Mouse (Mus musculus) ovary, adult 10 weeks (tissue): ENCODE measurements around the gene Cdkn1b. TPM values are rescaled to one million over a fixed set of nuclear protein-coding genes. Genes with fewer than 3 reads are reported as not detected.

ENCODE experiments used
- polyA plus RNA-seq: library from polyadenylated mRNA; stranded (reverse); fragments of 350-450 nt; fragmentation: Illumina TruSeq; extraction: RNeasy Lipid Tissue Mini Kit (QIAGEN cat#74804); gene quantifications from one replicate; pipeline ENCODE4 v1.2.3, GENCODE M21; 2014

The Cdkn1b gene
- 235 TPM for polyA plus RNA-seq

GRCm38 (mm10) chr6:134920190-134921013 lies at the start of gene Cdkn1b:
Cdkn1b (plus strand) TSS chr6:134920401.

GRCm38 (mm10) chr6:134898095-134898965 lies 21.9 kb upstream of the Cdkn1b start, which contains the start of gene Gpr19:
Gpr19 (minus strand) TSS chr6:134898578.

Other genes with a start within 250 kb of the Cdkn1b start
- gene Dusp16, start 127.8 kb upstream of the Cdkn1b start, polyA plus RNA-seq, result 48.9 TPM
- gene Crebl2, start 90.2 kb upstream of the Cdkn1b start, polyA plus RNA-seq, result 20.6 TPM
- gene Gpr19, start 21.8 kb upstream of the Cdkn1b start, polyA plus RNA-seq, result 1.8 TPM
- gene Apold1, start 61.3 kb downstream of the Cdkn1b start, polyA plus RNA-seq, result 3.4 TPM
- 182 TPM for gene Ddx47, start 91.2 kb downstream of the Cdkn1b start, polyA plus RNA-seq
- gene Gprc5a, start 145.2 kb downstream of the Cdkn1b start, polyA plus RNA-seq, result not detected
- not detected for gene Gprc5d, start 197.9 kb downstream of the Cdkn1b start, polyA plus RNA-seq